Mouse (Mus musculus) cerebellum, postnatal 14 days (tissue): ENCODE results near the gene Appbp2.
"Not testable (repeated sequence)": the region's sequence is repeated elsewhere in the genome, so short reads cannot be mapped to it uniquely, and the experiment has no call there.

ENCODE experiments used
- DNase-seq, 2 experiments: peaks; one replicate each; pipeline ENCODE4 v3.0.0; 2021; ENCODE audit warnings: mixed read lengths in 2 of 2

Gene Appbp2

DNA sequence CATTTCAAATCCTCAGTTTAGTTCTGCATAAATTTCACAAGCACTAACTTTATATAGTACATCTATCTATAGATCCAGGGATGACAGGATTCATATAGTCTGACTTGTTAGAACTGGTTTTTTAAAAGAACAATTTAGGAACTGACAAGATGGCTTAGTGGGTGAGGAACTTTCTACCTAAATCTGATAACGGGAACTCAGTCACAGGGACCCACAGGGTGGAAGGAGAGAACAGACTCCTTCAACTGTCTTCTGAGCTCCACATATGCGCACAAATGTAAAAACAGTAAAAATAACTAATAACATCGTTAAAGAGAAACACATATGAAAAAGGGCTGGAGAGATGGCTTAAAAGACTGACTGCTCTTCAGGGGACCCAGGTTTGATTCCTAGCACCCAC is 15.9 kb downstream of the Appbp2 start:
- DNase-seq, result no peak

DNA sequence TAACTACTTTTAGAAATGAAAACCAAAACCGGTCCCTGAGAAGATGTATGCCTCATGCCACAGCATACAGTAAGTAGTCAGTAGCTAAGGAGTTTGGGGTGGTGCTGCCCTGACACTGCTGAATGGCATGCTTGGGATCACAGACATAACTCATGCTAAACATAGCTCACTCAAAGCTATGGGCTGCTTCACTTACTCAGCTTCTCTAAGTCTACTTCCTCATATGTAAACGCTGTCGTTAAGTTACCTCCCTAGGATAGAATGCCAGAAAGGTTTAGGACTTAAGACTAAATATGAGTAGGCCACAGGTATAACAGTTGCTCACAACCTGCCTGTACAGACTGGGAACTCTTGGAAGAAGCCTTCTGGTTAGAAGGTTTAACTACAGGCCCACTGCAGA is 20.3 kb downstream of the Appbp2 start:
- DNase-seq, result no peak

DNA sequence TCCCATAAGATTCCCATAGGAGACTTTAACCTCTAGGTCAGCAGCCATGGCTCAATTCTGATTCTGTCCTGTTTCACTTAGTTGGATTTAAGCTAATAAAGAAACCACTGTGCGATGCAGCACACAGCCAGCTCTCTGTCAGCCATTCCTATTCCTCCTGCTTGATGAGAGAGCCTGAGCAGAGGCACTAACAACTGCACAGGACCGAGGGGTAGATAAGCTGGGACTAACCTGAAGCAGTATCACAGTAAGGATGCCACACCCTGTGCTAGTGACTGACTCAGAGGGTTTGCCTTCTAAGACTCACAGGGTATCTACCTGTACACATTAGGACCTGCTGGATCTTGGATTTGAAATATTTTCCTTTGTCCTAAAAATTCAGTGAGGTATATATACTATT is 21.7 kb downstream of the Appbp2 start:
- DNase-seq, result no peak

DNA sequence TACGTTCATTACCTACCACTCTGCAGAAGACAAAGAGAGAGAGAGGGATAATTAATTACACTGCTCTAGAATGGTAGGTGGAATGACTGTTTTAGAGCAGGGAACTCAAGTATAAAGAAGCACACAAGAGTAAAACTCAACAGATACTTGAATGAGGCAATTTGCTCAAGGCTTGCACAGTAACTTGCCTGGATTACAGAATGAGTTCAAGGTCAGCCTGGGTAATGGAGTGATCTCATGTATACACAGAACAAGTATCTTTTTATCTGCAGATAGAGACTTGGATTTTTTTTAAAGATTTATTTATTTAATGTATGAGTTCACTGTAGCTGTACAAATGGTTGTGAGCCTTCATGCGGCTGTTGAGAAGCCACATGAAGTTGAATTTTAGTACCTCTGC is 23.8 kb downstream of the Appbp2 start:
- no peak for DNase-seq

DNA sequence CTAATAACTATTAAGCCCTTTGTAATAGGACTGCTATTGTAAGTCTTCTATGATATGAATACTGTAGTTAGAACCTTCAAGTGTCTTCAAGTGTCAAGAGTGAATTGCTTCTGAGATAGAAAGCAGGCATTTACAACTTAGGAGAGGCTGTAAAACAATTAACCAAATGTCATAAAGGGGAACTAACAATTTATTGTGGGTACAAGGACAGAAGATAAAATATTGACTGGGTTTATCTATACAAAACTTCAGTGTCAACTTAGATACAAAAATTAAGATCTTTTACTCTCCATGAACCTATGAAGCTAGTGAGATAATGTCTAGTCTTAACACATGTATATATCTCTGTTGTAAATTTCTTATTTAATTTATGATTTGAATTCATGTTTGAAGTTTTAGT is 28.7 kb downstream of the Appbp2 start:
- no peak for DNase-seq

DNA sequence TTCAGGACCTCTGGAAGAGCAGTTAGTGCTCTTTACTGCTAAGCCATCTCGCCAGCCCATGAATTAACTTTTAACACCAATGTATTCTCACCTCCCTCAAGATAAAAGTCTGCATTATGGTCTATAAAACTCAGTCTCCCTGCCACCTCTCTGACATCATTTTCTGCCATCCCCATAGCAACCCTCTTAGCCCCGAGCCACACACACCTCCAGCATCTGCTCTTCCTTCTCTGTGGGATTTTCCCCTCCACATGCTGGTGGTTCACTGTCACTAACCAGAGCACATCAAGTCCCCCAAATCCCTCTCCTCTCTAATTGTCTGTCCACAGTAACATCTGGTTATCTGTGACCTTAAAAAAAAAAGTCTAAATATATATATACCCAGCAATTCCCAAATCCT is 36.0 kb downstream of the Appbp2 start:
- no peak for DNase-seq

DNA sequence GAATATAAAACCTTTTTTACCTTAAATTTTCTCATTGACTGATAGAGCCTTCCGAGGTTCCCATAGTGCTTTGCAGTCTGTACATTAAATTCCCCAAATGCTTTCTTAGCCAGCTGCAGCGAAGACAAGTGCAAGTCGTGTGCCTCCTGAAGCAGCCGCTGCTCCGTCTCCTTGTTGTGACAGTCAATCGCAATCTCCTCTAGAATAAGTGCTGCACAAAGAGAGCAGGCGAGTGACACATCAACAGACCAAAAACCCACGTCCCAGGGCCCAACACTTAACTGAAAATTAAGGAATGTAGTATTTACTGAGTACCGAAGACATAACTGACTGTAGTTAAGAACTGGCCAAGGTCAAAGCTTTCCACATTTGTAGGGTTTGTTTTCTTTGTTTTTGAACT is 38.9 kb downstream of the Appbp2 start:
- DNase-seq, result no peak

DNA sequence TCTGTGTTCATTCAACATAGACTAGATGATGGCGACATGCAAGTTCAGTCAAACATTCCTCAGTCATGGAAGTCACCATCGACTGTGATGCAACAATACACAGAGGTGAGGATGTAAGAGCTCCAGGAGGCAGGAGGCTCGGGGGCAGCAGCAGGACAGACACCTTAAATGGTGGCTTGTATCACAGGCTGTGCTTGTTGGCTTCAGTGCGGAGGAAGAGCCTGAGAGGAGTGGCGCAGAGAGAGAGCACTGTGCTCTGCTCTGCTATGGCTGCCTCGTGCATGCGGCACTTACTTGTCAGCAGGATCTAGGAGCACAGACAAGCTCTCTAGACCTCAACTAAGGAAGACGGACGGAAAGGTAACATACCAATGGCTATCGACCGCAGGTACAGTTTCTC is 40.7 kb downstream of the Appbp2 start:
- DNase-seq, result no peak

DNA sequence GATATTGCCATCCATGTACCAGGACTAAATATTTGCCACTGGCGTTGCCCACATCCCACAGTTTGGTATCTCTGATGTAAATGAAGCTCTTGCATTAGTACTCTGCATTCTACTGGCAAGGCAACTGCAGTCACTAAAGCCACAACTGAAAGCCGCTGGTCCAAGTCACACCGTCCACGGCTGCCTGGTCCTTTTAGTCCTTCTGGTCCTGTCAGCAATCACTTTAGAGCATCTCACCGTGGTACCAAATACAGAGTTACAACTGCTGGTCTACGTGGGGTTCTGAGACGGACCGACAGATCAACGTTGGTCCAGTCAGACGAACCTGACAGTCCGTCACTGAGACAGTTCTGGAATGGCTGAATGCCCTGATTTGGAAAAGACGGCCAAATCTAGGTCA is 44.2 kb downstream of the Appbp2 start:
- DNase-seq, result no peak

DNA sequence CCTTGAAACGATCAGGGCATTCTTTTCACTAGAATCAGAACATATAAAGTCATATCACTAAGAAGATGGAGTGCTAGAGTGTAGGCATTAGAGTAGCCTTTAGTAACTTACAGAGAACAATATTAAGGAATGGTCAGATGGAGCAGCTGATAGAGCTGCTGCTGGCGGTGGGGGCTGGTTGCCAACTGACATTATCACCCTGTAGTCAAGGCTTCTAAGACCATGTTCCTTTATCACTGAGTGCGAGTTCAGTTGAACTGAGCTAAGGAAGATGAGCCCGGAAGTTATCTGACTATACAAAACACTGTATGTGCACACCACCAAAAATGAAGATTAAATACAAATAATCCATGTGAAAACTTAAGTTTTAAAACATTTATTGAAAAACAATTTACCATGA is 45.8 kb downstream of the Appbp2 start:
- DNase-seq, result no peak

DNA sequence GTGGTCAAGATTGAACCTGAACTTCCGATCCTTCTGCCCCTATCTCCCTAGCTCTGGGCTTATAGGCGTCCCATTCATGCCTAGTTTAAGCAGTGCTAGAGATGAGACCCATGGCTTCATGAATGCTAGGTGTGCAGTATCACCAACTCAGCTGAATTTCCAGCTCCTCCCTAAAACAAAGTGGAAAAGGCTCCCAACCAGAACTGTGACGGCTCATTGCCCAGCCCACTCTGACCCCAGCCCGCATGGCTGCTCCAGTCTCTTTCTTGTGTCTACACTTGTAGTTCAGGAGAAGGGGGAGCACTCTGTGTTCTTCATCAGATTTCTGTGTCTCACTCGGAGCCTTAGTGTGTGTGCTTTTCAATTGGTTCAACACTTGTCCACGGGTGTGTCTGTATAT is 50.1 kb downstream of the Appbp2 start:
- no peak for DNase-seq

DNA sequence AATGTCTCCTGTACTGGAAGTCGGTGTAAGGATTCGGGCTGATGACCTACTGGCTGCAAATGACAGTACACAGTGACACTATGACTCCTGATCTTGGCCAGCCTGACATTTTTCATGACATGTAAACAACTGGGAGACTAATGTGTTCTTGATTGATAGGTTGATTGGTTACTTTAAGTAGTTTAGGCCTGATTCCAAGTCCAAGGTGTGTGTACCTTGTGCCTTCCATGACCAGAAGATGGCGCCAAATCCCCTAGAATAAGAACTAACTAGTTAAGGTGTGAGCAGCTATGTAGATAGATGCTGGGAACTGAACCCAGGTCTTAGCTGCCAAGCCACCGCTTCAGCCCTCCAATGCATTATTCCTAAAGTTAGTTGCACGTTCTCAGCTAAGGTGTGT is 50.8 kb downstream of the Appbp2 start:
- DNase-seq, result peak; percentile 59 to 78

DNA sequence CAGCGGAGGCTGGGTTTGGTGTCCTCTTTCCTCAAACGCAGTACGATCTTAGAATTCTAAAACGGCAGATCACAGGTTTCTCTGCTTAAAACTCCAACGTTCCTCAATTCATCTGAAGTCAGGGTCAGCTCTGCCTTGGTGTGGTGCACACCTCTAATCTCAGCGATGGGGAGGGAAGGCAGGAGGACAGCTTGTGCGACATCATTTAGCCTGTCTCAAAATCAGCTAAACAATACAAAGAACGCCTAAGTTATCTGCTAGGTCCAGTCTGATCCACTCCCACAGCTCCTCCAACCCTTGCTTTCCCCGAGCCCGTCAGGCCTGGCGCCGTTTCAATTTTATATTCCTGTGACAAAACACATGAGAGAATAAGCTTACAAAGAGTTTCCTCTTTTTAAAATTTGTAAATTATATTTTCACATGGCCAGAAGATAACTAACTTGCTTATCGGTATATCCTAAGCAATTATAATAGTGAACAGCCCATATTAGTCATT is 51.6 kb downstream of the Appbp2 start:
- DNase-seq, result peak; percentile 33 to 67

DNA sequence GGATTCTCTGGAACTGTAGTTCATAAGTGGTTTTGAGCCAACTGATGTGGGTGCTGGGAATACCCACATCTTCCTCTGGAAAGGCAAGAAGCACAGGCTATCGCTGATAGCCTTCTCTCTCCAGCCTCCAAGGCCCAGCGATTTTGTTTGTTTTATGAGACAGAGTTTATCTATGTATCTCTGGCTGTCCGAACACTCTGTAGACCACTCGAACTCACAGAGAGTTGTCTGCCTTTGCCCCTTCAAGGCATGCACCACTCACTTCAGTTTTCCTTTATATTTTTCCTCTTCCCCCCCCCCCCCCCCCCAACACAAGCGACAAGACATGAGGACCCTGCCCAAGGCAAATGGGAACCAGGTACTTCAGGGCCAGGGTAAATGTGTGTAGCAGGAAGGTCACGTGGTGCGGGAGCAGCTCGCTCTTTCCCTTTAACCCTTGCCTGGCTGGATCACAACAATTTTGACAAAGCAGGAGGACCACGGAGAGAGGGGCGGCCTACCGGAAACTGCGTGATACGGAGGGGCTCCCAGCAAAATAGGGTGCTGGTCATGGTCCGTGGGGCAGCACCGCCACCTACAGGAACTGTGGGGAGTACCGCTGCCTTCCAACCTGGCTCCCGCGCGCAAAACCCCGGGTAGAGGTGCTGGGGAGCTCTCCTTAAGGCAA is 52.2 kb downstream of the Appbp2 start:
- peak; percentile 84 to 89 for DNase-seq

DNA sequence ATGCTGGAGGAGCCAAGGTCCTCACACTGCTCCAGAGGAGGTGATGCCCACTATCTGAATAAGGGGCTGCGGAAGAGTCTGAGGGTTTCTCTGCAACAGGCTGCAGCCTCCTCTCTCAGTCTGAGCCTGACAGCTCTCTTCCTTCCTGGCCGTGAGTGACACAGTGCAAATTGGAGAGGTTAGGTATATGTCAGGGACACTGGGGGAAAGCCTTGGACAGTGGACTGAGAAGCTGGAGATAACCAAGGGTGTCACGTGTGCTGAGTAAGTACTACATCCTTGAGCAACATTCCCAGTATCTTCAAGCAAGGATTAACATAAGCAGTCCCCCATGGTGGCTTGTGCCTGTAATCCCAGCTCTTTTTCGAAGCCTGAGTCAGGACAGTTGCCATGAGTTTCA is 56.5 kb downstream of the Appbp2 start:
- no peak for DNase-seq

DNA sequence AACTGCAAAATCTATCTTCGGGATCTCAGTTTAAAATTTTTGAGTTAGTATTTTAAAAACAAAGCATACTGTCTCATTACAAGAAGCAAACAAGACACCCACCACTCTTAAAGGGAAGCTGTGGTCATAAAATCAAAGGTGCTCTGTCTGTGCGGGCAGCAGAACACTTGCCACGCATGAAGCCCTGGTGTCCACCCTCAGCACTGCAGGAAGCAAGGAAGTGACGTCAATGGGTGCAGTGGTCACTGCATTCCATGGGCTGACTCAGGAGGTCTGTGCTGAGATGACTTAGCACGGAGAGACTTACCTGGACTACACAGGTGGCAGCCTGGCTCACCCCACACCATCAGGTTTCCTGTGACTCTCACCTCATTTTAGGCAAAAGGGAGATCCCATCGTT is 57.2 kb downstream of the Appbp2 start:
- DNase-seq, result no peak

DNA sequence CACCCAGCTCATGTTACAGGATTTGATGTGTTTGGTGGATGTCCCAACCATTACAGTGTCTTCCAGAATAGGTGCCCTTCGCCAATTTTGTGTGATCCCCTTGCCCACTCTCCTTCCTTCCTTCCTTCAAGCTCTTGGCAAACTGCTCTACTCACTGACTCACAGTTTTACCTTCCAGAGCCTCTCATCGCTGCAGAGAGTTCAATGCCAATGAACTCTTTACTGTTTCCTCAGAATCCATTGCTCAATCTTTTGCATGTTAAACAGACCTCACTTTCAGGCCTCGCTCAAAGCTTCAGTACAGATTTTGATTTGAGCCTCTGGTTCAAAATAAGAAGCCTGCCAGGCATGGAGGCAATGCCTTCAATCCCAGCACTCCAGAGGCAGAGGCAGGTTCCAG is 59.0 kb downstream of the Appbp2 start:
- no peak for DNase-seq

DNA sequence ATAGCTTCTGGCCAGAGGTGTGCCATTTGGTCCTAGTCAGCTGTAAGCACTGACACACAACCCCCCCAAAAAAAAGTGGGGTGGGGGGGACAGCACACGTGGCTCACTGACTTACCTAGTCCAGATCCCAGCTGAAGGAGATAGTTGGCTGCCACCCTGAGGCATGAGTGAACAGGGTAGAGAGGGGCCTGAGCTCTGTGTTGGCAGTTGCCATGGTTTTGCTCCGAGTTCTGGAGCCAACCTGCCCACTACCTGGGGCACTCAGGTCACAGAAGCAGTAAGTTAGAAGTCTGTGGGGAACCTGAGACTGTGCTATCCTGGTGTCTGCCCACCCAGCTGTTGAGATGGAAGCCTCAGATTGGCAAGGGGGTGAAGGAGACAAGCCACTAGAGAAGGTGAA is 64.1 kb downstream of the Appbp2 start:
- DNase-seq, result no peak

DNA sequence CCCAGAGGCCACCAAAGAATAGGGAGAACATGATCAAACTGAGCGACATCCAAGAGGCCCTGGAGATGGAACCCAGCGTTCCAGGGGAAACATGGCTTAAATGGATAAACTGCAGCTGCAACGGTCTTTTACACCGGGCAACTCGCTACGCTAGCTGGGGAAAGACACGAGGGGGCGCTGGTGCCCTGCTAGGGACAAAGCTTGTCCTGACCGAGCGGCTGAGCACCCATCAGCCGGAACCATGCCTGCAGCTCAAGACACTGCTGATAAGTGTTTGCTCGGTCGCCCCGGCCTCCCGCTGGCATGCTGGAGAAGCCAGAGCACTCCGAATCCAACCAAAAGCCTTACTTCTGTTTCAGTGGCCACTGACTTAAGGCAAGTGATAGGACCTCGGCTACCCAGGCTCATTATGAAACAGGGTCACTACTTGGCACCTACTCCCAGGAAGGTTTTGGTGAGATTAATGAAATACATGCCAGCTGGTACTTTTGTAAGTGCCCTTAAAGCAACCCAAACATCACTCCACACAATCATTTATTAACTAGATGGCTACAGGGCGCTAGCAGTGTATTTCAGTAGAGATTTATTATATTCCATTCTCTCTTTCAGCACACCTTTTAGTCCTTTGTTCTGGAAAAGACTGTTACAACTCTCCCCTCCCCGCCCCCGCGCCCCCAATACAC is 64.7 kb downstream of the Appbp2 start, which contains the start of gene 1700125H20Rik:
TSS of gene 1700125H20Rik (plus strand) at position 347 of the 683 bp plus-strand sequence.
- peak; percentile 93 to 98 for DNase-seq

DNA sequence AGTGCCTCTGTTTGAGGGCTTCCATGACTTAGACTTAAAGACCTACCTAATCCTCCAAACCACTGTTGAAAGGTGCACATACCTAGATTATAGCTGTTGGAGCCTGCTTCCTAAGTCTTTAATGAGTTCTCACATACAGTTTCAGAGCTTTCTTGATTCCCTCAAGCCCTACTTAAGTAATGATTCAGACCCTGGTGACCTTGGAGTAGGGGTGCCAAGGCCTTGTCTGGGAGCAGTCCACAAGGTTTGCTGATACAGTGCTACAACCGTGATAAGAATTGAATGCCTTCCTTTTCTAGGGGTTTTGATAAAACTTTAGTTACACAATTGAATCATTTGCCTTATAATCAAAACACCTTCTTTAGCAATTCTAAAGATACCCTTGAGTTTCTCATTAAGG is 67.4 kb downstream of the Appbp2 start:
- no peak for DNase-seq

DNA sequence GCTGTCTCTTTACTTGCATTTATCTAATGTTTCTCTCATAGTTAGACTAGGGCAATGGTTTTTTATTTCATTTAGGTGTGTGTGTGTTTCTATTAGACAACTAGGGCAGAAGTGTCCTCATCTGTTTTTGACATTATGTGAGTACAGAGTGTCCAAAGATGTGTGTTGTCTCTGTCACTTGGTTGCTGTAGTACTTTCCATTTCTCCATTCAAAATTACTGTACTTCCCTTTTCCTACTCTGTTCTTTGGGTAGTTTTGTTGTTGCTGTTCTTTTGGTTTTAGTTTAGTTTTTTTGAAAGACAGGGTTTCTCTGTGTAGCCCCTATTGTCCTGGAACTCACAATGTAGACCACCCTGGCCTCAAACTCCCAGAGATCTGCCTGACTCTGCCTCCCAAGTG is 70.6 kb downstream of the Appbp2 start:
- DNase-seq, result no peak

DNA sequence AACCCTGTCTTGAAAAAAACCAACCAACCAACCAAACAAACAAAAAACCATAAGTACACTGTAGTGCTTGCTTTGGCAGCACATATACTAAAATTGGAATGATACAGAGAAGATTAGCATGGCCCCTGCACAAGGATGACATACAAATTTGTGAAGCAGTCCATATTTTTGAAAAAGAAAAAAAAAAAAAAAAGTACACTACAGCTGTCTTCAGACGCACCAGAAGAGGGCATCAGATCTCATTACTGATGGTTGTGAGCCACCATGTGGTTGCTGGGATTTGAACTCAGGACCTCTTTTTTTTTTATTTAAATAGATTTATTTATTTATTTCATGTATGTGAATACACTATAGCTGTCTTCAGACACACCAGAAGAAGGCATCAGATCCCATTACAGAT is 71.9 kb downstream of the Appbp2 start:
- not testable (repeated sequence) for DNase-seq

DNA sequence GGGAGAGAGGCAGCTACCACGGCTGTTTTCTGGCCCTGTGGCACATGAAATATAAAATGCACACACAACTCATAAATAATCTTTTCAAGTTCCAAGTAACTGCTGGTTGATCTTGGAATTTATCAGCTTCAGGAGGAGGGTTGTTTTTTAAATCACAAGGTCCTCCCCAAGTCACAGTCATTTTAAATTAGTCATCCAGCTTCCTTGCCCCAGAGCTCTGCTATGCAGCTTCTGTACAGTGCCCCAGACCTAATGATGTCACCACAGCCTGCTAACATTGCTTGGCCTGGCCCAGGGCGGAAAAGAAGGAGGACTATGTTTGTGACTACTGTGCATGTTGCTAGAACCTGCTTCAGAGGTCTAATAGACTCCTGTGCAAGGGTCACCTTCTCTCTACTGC is 77.6 kb downstream of the Appbp2 start:
- no peak for DNase-seq

DNA sequence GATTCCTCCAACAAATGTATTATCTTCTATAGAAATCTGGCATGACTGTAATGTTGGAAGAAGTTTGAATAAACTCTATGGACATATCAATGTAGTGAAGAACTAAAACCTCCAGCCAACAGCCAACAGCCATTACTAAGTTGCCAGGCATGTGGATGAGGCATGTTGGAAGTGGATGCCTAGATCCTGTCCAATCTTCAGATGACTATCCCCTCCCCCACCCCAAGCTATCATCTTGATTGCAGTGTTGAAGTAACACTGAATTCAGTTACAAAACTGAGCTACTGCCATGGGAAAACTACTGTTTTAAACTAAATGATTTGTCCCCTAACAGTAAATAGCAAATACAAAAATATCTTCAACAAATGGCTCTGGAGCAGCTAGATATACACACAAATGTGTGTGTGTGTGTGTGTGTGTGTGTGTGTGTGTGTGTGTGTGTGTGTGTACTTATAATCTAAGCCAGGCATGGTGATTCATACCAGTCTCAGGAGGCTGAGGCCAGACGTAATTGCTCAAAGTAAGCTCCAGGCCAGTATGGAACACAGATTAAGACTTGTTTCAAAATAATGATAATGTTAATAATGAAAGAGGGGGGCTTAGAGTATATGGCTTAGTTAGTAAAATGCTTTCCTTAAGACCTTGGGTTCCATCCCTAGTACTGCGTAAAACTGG is 82.5 kb downstream of the Appbp2 start:
- DNase-seq, result no peak
